Mouse (Mus musculus) T-helper 1 cell (primary cell): ENCODE data around the gene Gm17490.

Experiments used
- in situ Hi-C: fragments of 300-600 bp; cut with MboI, MseI; formaldehyde crosslinking; loops from one replicate; pipeline ENCODE4 v1.15.1; 2025; ENCODE audit warnings: high pct_unique_total_duplicates

Gm17490 gene

DNA sequence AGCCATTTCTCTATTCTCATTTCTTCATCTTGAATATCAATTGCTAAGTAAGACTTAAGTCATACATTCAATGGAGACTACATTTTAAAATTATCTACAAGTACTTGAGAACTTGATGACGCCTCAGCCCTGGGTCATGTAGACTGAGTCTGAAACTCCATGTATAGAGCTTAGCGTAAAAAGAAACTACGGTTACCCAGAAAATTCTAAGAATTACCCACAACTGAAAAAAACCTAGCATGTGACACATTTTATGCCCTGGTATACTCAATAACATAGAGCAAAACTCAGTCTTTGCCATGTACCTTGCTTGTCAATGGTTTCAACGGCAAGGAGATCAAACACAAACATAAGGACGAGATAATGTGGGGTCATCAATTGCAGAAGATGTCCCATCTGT, at the start of gene Gm17490:
TSS of gene Gm17490 (minus strand) at position 375 of the 400 bp plus-strand sequence.
- in situ Hi-C loops, result no loop called here

DNA sequence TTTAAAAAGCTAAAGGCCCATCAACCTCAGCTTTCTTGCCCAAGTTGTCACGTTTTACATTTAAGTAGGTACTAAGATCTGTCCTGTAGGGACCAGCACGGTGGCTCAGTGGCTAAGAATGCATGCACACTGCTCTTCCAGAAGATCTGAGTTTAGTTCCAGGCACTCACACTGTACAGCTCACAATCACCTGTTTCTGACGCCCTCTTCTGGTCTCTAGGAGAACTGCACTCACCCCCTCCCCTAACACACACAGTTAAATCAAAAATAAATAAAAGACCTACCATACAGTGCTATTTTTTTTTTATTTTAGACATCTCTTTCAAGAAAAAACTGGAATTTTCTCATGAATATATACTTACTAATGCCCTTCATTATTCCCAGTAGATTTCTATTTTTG, 46.1 kb upstream of the Gm17490 start:
- in situ Hi-C loops, result no loop called here

DNA sequence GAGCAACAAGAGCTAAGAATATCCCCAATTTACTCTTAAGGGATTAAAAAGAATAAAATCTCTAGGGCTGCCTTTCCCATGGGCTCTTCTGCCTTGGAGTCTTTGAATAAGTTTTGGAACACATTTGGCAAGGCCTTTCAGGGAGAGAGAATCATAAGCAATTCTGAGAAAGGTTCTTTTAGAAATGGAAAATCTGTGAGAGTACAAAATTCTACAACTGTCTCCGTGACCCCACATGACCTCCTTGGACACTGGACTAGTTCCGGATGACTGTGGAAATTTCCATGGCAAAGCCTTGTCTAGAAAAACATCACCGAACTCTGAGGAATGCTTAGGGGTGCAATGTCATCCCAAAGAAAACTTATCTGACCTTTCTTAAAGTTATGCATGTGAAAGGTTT, 39.3 kb upstream of the Gm17490 start:
- in situ Hi-C loops, result no loop called here

DNA sequence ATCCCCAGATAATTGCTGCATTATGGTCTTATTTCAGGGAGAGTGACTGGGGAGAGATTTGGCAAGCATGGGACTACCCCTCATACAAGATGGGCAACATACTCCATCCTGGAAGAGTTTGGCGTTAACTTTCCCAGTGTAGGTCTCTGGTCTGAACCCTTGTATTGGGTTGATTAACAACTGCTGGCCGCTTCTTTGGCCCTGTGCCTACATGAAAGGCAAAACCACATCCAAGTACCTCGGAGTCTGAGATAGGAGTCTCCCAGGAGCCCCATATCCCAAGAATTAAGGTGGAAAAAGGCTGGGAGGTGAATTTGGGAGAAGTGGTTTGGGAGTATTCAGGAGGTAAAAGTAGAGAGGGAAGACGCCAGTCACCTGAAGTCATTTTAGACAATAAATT, 38.7 kb upstream of the Gm17490 start:
- in situ Hi-C loops, result no loop called here

DNA sequence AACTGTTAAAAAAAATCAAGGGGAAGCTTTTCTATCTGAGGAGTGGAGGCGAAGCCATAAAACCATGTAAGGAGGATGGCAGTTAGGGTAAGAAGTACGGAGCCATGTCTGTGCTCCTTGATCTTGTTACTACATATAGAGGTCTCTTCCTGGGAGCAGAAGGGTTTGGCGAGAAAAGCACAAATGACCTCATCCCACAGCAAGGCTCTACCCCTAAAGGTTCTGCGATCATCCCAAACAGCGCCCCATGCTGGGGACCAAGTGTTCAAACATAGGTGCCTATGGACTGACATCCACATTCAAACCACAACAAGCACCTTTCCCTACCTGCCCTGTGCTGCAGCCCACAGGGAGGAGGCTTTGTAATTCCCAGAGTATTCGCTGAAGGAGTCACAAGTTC, 38.3 kb upstream of the Gm17490 start:
- in situ Hi-C loops, result no loop called here

DNA sequence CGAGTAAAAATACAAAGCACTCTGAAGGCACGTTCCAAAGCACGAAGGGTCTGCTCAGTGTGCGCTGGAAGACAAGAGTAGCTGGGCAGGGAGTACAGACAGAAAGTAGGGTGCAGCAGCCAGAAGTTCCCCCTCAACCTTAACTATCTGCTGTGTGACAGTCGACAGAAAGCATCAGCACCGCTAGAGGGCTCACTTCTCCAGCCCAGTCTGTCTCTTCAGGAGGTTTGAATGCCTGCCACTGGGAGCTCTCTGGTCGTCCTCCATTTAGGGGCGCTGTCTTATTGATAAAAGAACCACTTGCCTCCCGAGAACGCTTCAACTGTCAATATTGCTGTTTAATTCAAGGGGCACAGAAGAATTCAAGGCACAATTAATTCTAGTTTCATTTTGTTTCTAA, 37.9 kb upstream of the Gm17490 start:
- in situ Hi-C loops, result no loop called here

DNA sequence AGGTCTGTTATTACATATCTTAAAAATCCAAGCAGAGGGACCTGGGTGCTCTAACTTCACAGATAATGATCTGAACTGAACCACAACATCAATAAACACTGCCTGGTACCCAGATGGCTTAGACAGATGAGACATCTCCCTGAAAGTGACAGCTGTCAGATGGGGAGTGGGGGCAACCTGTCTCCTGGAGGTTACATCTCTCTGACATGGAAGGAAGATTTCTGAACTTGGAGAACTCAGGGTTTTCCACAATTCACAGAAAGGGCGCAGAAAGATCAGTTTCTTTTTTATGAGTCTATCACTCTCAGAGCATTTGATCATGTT, 36.8 kb upstream of the Gm17490 start:
- in situ Hi-C loops, result no loop called here

DNA sequence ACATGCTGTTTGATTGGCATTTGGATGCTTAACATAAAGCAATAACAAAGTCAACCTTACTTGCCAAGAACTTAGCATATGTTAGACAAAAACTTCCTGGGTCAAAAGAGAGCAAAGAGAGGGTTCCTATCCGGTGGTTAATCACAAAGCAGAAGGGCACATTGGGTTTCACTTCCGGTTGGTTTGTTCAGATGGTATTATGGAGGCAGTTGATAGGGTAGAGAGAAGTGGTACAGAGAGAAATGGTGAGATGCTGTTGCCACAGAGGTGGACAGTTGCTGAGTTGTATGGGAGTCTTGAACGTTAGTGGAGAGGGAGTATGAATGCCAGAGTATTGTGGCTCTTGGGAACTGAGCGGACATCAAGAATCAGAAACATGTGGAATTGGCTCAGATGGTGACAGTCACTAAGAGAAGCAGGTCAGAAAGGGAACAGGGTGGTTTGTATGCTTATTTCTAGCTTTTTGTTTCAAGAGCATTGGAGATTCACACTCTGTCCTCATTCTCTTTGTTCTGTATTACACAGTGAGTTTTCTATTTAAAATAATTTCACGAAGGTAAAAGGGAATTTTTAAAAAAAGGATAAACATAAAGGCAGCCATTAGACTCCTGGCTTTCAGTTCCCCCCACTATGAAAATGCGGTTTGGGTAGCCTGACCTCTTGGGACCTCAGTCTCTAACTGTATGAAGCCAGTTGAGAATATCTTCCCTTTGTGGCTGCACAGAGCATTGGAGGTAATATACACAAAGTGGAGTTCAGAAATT, 36.3 kb upstream of the Gm17490 start:
- in situ Hi-C loops, result no loop called here

DNA sequence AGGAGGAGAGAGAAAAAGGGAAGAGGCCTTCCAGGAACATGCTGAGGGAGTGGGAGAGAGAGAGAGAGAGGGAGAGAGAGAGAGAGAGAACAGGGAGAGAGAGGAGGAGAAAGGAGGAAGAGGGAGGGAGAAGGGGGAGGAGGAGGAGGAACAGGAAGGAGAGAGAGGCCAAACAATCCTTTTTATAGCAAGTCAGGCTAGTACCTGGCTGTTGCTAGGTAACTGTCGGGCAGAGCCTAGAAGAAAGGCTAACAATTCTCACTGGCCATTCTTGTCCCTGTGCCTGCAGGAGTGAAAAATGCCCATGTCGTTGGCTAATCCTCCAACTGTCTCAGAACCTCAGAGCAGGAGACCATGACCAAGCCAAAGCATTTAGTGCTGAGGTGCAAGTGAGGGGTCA, 33.2 kb upstream of the Gm17490 start:
- in situ Hi-C loops, result no loop called here

DNA sequence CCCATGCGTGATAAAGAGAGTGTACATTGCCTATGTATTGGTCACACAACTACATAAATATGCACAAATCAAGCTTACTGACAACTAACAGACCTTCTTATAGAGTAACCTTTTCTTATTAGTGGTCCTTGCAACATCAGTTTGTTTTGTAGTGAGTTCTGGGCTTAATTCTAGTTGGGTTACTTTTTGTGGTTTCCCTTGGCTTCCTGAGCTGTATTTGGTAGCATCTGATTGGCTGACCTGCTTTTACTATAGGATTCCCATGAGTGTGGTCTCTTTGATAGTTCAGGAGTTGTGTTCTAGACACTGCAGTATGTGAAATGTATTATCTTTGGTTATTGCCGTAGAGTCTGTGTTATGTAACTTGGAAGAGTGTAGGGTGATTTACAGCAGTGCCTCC, 31.5 kb upstream of the Gm17490 start:
- in situ Hi-C loops, result no loop called here

DNA sequence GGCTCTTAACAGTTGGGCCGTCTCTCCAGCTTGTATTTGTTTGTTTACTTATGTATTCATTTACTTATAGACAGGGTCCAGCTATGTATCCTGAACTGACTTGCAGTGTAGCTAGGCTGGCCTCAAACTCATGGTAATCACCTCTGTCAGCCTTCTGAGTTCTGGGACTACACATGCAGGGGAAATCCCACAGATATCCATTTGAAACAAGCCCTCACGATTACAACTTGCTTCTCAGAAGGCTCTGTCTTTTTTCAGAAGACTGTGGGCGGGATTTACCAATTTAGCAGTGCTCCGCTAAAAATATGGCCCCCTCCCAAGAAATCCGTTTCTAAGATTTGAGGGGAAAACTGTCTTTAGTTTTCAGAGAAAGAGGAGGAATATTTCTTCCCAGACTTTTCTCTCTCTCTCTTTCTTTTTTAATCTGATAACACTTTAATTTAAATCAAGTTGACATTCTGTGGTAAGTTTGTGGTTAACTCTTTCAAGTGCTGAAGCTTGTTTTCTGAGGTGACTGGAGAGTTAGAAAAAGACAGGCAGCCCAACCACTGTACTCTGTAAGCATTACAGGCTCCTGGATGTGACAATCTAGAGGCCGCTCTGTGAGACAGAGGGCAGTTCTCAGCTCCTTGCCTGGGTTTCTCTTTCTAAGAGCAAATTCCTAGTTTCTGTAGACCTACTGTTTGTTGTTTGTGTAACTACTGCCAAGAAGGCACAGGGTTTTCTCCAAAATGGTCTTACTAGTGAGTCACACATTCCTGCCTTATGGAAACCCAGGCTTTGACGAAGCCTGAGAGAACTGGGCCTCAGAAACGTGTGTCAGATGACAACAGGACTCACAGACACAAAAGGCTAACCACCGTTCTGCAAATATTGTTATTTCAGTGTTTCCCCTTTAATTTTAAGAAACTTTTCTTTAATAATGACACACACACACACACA, 29.2 kb upstream of the Gm17490 start:
- in situ Hi-C loops, result no loop called here

DNA sequence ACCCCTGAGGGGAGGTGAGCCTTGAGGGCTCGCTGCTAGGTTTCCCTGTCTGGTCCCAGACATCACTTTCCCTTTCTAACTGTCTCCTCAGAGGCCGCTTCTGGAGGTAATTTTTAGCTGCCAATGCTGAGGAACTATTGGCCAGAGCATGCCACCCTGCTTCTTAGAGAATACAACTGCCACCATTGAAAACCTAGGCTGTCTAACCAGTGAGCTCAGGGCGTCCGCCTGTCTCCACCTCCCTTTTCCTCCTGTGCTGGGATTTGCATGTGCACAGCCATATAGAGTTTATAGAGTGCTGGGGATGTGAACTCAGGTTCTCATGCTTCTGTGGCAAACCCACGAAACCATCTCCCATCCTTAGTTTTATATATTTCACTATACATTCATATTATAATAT, 27.7 kb upstream of the Gm17490 start:
- in situ Hi-C loops, result no loop called here

DNA sequence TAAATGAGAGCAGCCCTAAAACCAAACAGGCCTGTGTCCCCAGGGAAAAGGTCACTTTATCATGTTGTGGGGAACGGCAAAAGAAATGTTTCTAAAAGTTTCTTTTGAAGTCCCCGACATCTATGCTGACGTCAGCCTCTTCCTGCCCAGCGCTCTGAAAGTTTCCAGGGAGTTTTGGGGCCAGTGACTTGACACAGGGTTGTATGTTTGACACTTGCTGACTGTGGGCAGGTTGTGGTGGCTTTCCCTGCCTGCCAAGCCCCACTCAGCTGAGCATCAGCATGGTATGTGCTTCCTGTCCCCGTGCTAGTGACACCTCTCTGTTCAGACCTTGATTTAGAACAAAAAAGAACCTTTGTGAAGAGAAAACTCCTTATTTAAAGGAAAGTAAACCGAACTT, 27.3 kb upstream of the Gm17490 start:
- in situ Hi-C loops, result no loop called here

DNA sequence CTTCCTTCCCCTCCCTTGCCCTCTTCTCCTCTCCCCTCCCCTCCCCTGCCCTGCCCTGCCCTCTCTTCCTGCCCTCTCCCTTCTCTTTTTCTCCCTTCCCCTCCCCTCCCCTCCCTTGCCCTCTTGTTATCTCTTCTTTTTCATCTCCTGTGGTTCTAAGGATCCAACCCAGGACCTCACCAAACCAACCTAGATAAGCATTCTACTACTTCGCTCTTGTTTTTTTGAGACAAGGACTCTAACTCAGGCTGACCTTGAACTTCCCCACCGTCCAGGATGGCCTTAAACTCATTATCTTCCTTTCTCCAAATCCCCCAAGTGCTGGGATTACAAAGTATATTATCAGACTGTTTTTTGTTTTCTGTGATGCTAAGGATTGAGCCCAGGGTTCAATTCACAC, 26.7 kb upstream of the Gm17490 start:
- in situ Hi-C loops, result no loop called here

DNA sequence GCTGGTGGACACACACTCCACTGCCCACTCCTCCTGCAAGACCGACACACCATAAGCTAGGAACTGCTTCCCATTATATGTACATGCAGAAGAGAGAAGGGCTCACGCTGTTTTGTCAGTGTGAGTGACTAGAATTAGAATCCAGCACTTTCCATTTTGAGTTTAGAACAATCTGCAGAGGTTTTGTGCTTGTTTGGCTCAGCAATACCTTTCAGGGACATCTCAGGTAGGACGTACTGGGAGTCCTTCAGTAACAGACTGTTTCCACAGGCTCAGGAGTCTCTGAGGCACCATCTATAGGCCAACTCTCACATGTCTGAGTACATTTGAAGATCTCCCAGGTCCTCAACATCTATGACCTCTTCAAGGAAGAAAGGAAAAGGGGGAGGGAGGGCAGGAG, 26.1 kb upstream of the Gm17490 start:
- in situ Hi-C loops, result no loop called here

DNA sequence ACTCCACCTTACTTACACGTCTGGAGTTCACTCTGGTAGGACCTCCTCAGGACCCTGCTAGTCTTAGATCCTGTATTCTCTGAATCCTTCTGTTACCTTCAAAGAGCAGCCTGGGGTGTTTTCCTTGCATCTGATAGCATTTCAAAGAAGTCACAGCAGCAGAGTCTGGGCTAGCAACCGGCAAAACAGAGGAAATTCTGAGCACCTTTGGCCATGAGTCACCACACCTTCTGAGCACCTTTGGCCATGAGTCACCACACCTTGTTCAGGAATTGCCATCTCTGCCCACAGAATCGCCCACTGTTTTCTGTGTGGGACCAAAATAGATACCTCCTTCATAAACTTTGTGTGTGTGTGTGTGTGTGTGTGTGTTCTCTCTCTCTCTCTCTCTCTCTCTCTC, 25.4 kb upstream of the Gm17490 start:
- in situ Hi-C loops, result no loop called here

DNA sequence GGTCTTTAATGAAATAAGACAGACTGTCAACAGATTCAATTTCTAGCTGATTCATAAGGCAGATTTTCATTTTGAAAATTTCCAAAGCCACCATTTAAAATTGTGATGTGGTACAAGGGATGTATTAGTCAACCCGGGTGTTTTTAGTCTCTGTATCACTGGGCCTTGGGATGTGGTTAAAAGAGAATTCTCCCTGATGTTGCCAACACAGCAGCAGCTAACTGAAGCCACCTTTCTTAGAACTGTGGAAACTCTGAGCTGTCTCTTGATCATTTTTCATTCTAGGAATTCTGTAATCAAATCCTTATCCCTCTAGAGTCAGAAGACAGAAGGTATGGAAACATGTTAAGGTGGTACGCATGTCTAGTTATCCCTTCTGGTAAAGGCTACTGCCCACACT, 19.2 kb upstream of the Gm17490 start:
- in situ Hi-C loops, result loop anchor here (10.0 kb wide), 2 partner anchors 470 to 500 kb away; partner anchors contain the start of gene Prkcq

DNA sequence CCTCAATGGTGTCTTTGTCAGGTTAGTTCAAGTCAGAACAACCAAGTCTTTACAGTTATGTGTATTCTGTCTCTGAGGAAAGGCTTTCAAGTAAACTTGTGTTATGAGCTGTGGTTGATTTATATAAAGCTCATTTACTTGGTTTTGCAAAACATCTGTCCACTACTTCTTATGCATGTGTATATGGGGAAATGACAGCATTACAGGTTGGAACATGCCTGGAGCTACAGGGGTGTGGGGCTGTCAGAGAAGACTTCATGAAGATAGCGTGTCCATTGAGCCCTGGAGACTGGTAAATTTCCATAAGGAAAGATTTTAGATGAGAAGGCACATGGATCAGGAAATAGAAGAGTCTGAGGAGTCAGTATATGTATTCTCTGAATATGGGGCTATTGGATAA, 18.0 kb upstream of the Gm17490 start:
- in situ Hi-C loops, result loop anchor here (5.0 to 10.0 kb wide), 3 partner anchors 37 to 499 kb away; partner anchors contain the start of gene Prkcq

DNA sequence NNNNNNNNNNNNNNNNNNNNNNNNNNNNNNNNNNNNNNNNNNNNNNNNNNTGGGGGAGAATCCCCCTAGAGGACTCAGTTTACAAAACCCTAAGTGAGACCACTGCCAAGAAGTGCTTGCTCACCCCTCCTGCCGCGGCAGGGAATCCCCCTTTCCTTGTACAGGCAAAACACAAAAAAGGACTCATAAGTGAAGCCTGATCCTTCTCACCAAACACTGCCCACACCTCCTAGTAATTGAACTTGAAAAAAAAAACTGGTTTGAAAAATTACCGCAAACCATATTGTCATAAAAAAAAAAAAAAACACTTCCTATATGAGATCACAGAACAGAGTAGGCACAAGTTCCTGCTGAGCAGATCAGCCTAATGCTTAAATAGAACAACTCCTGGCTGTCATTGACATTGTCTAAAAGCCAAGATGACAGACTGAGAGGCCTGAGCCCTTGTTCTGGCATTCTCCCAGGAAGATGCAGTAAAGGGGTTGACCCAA, 16.4 kb upstream of the Gm17490 start, which contains the start of gene Il2ra:
TSS of gene Il2ra (plus strand) at position 357 of the 491 bp plus-strand sequence.
- in situ Hi-C loops, result loop anchor here (5.0 to 10.0 kb wide), 3 partner anchors 35 to 498 kb away; partner anchors contain the start of gene Prkcq

DNA sequence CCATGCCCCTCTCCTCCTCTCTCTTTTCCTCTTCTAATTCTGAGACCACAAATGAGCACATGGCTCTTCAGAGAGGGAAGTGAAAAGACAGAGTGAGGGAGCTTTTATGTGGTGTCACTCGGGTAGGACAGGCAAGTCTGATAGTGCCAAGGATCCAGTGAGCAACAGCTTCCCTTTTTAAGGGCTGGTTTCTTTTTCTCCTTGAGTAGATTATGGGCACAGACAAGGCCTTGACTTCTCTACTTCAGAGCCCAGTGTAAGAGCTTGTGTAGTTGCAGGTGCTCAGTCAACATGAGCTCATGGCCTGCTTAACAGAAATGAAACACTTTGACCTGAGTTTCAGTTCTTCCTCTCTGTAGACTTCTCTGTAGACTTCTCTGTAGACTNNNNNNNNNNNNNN, 11.1 kb upstream of the Gm17490 start:
- in situ Hi-C loops, result no loop called here

DNA sequence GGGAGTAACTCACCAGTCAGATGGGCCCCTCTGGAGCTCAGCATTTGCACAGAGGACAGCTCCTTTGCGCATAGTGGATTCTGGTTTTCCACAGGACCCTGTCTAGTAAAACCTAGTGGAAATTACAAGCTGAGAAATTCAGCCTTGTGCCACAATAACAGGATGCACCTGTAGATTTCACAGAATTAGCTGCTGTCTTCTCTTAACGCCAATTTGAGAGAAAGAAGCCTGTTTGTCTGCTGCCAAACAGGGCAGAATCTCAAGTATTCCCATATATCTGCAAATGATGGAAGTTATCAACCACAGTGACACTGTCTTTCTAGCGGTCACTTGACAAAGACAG, 10.0 kb upstream of the Gm17490 start:
- in situ Hi-C loops, result no loop called here

DNA sequence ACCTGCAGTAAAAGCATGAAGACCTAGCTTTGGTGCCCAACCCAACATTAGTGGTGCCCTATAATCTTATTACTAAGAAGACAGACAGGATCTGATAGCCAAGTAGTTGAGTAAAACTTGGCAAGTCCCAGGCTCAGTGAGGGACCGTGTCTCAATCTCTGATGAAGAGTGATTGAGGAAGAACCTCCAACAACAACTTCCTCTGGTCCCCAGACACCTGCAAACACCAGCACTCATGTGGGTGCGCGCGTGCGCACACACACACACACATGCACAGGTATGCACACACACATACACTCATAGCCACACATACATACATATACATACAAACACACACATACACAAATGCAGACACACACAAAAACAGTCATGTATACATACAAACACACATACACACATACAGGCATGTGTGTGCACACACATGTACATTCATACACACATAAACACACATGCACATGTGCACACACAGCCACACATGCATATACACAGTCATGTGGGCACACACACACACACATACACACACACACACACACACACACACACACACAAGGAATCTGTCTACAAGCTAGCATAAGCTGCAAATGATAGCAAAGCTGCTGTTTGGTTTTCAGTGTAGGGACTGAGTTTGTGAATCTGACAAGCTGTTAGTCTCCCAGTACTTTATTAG, 9.5 kb upstream of the Gm17490 start:
- in situ Hi-C loops, result no loop called here
